Mouse (Mus musculus) CD8-positive naive resting alpha-beta T cell, adult 2 months (primary cell): ENCODE measurements around the gene Lztr1.
"Not testable (repeated sequence)": the region's sequence is repeated elsewhere in the genome, so short reads cannot be mapped to it uniquely, and the experiment has no call there.

Experiments used
- DNase-seq, 2 experiments: peaks; one replicate each; pipeline ENCODE4 v3.0.0; 2022; ENCODE audit warnings: low read depth in 2 of 2, low spot score in 2 of 2

Lztr1 gene

GRCm38 (mm10) chr16:17507018-17507552 lies 1.4 kb upstream of the Lztr1 start:
- DNase-seq: no peak

GRCm38 (mm10) chr16:17508031-17508430 lies 457 bp upstream of the Lztr1 start:
- not testable (repeated sequence) for DNase-seq

- DNase-seq: no peak
Observed at GRCm38 (mm10) chr16:17509240-17509597, 731 bp downstream of the Lztr1 start.

GRCm38 (mm10) chr16:17510143-17510542 lies 1.7 kb downstream of the Lztr1 start:
- no peak for DNase-seq

- DNase-seq: no peak
Observed at GRCm38 (mm10) chr16:17510686-17511085, 2.2 kb downstream of the Lztr1 start.

GRCm38 (mm10) chr16:17511431-17511830 lies 2.9 kb downstream of the Lztr1 start:
- no peak for DNase-seq

- DNase-seq: no peak
Observed at GRCm38 (mm10) chr16:17518910-17519309, 10.4 kb downstream of the Lztr1 start.

GRCm38 (mm10) chr16:17524156-17524555 lies 15.7 kb downstream of the Lztr1 start:
- no peak for DNase-seq

GRCm38 (mm10) chr16:17525524-17525923 lies 17.0 kb downstream of the Lztr1 start:
- no peak for DNase-seq

- DNase-seq: no peak
Observed at GRCm38 (mm10) chr16:17526223-17526622, 17.7 kb downstream of the Lztr1 start.

GRCm38 (mm10) chr16:17527606-17528005 lies 19.1 kb downstream of the Lztr1 start:
- DNase-seq: no peak

- no peak for DNase-seq
Observed at GRCm38 (mm10) chr16:17528276-17528675, 19.8 kb downstream of the Lztr1 start.

GRCm38 (mm10) chr16:17529981-17530586 lies 21.6 kb downstream of the Lztr1 start:
- DNase-seq: peak in 1 of 2 experiments; percentile 5

- DNase-seq: peak; percentile 93 to 97
Observed at GRCm38 (mm10) chr16:17530640-17531288, 22.3 kb downstream of the Lztr1 start, which contains the start of gene Thap7. Gene Thap7 (minus strand): TSS chr16:17531136.

- DNase-seq: no peak
Observed at GRCm38 (mm10) chr16:17532271-17532670, 23.8 kb downstream of the Lztr1 start.

GRCm38 (mm10) chr16:17532676-17533329 lies 24.3 kb downstream of the Lztr1 start:
- no peak for DNase-seq

- DNase-seq: peak; percentile 11 to 38
Observed at GRCm38 (mm10) chr16:17536584-17536983, 28.1 kb downstream of the Lztr1 start.

GRCm38 (mm10) chr16:17542632-17543031 lies 34.1 kb downstream of the Lztr1 start:
- no peak for DNase-seq

- no peak for DNase-seq
Observed at GRCm38 (mm10) chr16:17552837-17553236, 44.3 kb downstream of the Lztr1 start.

GRCm38 (mm10) chr16:17553910-17554685 lies 45.6 kb downstream of the Lztr1 start:
- DNase-seq: peak; percentile 48 to 51

- not testable (repeated sequence) for DNase-seq
Observed at GRCm38 (mm10) chr16:17554702-17555101, 46.2 kb downstream of the Lztr1 start.
